Mouse (Mus musculus) cerebellum, adult 18-20 months (tissue): Measurements from ENCODE around the gene Fgf8.

Experiments used
- DNase-seq, 2 experiments: peaks; one replicate each; pipeline ENCODE4 v3.0.0; 2021

The Fgf8 gene

DNA sequence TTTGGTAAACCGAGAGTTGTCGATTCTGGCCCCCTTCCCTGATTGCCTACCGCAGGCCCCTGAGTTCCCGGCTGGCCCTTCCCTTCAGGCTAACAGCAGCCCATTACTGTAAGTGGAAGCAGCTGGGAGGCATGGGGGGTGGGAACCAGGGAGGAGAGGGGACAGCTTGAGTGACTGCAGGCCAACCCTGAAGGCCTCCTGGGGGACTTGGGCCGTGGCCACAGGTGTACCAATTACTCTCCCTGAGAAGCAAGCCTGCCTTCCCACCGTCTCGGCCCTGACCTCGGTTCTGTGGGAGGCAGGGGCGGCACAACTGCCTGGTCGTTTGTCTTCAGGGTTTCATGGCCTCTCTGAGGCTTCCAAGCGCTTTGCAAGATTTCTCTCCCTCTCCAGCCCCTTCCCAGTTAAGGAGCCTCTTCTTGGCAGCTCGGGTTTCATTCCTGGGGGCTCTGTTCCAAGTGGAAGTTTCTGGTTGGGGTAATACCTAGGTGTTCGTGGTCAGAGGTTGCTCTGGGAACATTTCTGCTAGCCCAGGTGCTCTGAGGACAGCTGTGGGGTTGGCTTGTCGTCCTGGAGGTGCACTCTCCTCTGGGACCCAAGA is 16.9 kb downstream of the Fgf8 start:
- DNase-seq: no peak

DNA sequence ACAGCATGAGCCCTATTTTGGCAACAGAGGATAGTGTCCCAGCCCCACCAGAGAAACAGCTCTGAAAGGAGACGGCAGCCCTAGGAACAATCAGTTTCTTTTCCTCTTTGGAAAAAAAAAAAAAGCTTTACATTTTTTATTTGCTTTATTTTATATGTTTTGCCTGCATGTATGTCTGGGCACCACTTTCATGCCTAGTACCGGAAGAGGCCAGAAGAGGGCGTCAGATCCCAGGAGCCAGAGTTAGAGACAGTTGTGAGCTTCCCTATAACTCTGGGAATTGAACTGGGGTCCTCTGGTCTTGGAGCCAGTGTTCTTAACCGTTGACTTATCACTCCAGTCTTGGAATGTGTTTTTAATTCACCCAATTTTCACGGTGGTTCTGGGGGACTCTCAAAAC is 20.5 kb downstream of the Fgf8 start:
- no peak for DNase-seq

DNA sequence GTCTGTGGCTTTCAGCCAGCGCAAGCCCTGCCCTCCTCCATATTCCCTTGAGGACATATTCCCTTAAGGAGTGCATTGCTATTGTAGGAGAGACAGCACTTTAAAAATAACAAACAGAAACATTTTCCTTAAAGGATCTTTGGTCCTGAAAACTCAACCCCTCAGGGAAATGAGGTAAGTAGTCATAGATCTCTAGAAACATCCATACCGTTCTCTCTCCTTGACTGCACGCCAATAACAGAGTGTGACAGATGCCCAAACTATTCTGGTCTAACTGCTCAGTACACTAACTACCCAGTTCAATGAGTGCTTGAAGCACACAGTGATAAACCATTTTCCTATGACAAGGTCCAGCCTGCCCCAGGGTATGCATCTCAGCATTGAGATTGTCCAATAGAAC is 24.4 kb downstream of the Fgf8 start:
- DNase-seq: no peak

DNA sequence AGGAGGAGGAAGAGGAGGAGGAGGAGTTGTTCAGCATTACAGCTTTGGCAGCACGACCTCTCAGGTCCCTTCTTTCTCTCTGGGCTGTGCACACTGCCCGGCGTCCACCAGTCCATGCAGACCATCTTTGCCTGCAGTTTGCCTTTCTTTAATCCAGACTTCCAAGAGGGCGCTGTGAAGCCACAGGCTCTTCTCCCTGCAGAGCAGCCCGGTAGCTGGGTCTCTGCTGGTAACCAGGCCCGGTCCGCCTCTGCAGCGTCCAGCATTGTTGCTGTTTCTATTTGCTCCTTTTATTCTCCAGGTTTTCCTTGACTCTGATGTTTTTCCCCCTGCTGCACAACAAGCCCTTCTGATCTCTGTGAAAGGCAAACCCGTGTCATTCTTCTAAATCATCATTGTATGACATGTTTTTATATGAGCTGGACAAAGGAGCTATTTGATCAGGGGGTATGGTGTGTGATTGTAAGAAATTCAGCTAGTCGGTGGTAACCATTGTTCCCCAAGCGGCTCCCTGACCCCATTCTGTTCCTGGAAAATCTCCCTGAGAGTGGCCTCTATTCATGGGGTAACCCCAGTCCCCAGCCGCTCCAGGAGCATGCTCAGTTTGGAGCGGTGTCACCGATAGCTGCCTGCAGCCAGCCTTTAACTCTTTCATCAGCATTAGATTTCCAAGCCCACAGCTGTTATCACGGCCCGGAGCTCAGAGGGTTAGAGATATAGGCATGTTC is 25.1 kb downstream of the Fgf8 start:
- peak; percentile 66 to 76 for DNase-seq

DNA sequence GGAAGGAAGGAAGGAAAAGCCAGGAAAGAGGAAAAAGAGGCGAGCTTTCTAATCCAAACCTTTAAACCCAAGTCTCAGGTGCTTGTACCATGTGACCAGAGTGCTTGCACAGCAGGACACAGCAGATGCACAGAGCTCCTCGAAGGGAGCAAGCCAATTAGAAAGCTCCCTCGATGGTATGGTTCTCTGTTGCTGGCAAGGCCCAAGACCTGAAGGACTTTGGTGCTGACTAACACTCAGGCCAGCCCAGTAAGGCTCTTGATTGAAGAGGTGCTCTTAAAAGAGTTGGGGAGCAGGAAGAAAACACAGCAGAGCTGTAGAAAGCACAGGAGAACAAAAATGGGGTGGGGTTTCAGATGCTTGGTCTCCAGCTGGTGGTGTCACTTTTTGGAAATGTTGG is 34.0 kb downstream of the Fgf8 start:
- DNase-seq: no peak

DNA sequence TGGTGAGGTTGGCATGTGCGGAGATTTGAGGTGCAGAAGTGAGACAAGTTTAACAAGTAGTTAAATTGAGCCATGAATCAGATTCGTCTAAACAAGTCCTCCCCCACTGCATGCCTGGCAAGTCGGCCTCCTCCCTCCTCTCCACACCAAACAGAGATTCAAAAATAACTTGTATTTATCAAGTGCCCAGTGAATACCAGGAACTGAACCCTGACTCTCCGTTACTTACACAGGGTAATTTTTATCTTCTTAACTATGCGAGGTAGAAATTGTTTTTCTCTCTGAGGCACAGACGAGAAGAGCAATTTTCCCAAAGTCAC is 46.5 kb downstream of the Fgf8 start:
- no peak for DNase-seq

DNA sequence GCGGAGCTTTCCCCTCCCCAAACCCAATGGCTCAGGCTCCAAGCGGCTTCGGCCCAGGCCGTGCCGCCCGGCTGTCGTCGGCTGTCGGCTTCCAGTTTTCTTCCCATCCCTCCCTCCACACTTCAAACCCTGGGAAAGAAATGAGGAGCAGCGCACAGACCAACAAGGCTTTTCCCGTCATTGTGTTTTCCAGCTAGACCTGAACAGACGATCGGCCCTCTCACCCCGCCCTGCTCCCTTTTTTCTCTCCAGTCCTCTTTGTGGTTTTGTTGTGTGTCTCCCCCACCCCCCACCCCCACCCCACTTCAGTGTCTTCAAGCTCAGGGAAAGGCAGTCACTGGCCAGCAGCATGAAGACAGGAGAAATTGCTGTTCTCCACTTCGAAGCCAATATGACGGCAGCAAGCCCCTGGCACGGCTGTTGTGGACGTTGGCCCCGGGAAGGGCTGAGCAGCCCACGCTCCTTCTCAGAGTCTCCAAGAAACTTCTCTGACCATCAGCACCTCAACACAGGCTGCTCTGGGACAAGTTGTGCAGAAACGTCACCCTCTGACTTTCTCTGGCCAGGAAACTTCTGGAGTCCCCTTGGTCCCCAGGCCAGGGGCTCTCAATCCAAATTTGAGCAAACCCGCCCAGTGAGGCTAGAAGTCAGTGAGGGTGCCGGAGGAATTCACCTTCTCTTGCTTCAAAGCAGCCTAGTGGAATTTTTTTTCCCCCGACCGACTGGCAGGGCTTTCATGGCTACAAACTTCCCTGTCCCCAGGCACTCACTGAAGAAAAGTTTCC is 47.0 kb downstream of the Fgf8 start:
- DNase-seq: no peak

DNA sequence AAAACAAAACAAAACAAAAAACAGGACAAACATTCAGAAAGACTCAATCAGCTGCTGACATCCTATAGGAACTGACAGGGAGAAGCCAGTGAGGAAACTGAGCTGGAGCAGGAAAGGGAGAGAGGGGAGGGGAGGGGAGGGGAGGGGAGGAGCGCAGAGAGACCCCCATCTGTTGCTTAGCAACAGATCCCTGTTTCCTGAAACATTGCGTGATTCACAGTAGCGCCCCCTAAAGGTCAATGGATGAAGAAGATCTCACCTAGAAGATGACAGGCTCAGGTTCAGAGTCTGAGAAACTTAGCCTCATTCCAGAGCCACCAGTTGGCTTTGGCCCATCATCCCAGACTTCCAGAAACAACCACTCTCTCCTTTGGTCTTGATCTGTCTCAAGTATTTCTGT is 48.7 kb downstream of the Fgf8 start:
- DNase-seq: no peak

DNA sequence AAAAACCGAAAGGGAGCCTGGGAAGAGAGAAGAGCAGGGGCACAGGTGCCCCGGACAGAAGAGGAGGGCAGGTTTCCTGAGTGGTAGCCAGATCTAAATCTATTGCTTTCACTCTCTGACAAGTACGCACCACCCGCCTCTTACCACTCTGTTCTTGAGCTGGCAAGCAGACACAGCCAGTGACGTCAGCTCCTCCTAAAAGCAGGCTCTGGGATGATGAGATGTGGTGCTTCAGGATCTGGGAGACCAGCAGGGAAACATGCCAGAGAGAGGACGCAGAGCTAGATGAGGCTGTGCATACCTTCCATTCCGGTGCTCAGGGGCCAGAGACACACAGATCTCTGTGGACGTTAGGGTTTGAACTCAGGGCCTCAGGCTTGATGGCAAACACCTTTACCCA is 50.5 kb downstream of the Fgf8 start:
- DNase-seq: no peak

DNA sequence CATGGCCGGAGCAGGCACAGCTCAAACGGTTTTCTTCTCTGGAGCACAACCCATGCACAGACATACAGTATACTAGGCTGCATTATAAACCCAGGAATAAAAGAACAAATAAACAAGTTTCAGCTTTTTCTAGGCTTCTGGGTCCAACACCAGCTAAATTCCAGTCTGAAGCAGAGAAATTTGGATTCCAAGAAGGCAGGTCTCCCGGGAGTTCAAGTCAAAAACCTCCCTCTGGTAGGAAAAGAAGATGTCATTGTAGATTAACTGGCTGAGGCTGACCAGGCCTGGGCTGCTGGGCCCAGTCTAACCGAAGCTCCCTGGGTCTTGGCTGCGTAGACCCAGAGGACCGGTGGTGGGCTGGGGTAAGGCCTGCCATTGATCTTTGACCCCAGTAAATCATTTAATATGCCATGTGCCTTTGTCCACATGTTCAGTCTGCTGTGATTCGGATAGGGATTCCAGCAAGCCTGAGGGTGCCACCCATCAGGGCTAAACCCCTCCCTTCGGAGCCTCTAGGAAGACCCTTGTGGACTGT is 51.6 kb downstream of the Fgf8 start:
- DNase-seq: no peak

DNA sequence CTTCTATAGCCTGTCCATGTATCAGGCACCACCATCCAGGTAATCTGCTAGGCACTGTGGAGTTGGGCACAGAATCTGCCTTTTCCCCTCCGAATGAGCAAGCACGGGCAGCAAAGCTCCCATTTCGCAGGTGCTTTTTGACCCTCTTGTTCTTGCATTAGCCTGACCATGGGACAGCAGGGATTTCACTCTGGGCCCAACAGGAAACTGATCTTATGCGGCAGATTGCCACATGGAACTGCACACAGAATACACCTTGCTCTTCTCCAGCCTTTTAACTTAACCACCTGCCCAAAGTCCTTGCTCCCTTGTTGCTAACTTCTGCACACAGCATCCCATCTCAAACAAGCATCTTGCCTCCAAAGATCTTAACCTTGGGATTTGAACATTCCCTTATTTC is 55.7 kb downstream of the Fgf8 start:
- DNase-seq: no peak
